Mouse (Mus musculus) lung, embryonic 15.5 days (tissue): ENCODE data around the gene Asb5. TPM values are rescaled to one million over a fixed set of nuclear protein-coding genes. Genes with fewer than 3 reads are reported as not detected.
A peak's percentile ranks its signal among the peaks of the same experiment; 100 is the strongest.
"Not testable (repeated sequence)": the region's sequence is repeated elsewhere in the genome, so short reads cannot be mapped to it uniquely, and the experiment has no call there.

Experiments used
- ATAC-seq: fragments of 200-750 bp; cut with Nextera tagmentation; 2 replicates; pipeline ENCODE4 v1.8.0; 2017; ENCODE audit warnings: moderate number of reproducible peaks, borderline replicate concordance; ENCODE audit not compliant: low FRiP score, low TSS enrichment; ENCODE audit errors: extremely low read depth
- H3K27ac ChIP-seq: fragments of 300-500 bp; sonication (generic); 2 replicates; pipeline ENCODE4 v1.5.1; 2015; ENCODE audit warnings: moderate library complexity, mild to moderate bottlenecking, inconsistent platforms
- H3K27me3 ChIP-seq: fragments of 300-500 bp; sonication (generic); 2 replicates; pipeline ENCODE4 v1.6.1; 2015; ENCODE audit warnings: inconsistent platforms
- H3K36me3 ChIP-seq: fragments of 300-500 bp; sonication (generic); 2 replicates; pipeline ENCODE4 v1.6.1; 2015; ENCODE audit warnings: inconsistent platforms
- H3K4me1 ChIP-seq: fragments of 300-500 bp; sonication (generic); 2 replicates; pipeline ENCODE4 v1.6.1; 2015; ENCODE audit warnings: inconsistent platforms
- H3K4me2 ChIP-seq: fragments of 300-500 bp; sonication (generic); 2 replicates; pipeline ENCODE4 v1.6.1; 2015; ENCODE audit warnings: inconsistent platforms, mild to moderate bottlenecking, moderate library complexity
- H3K4me3 ChIP-seq: fragments of 300-500 bp; sonication (generic); 2 replicates; pipeline ENCODE4 v1.5.1; 2015; ENCODE audit warnings: mild to moderate bottlenecking, inconsistent platforms
- H3K9ac ChIP-seq: fragments of 300-500 bp; sonication (generic); 2 replicates; pipeline ENCODE4 v1.6.1; 2015; ENCODE audit warnings: inconsistent platforms
- H3K9me3 ChIP-seq: fragments of 300-500 bp; sonication (generic); 2 replicates; pipeline ENCODE4 v1.6.1; 2016; ENCODE audit warnings: inconsistent platforms
- WGBS: fragments of 180-500 bp; shearing (Covaris S2); methylation state at CpG from one replicate; pipeline ENCODE4 v1.1.7; 2015; 5-methylcytosine and 5-hydroxymethylcytosine counted together
- polyA plus RNA-seq: library from polyadenylated mRNA; unstranded; fragments of >200 nt; fragmentation: Nextera tagmentation; extraction: Ambion mirVana; gene quantifications from 2 replicates; pipeline ENCODE4 v1.2.1, GENCODE M21; 2015

The Asb5 gene
- polyA plus RNA-seq, 1 experiment from 2014 or later, result 4.0 TPM

DNA sequence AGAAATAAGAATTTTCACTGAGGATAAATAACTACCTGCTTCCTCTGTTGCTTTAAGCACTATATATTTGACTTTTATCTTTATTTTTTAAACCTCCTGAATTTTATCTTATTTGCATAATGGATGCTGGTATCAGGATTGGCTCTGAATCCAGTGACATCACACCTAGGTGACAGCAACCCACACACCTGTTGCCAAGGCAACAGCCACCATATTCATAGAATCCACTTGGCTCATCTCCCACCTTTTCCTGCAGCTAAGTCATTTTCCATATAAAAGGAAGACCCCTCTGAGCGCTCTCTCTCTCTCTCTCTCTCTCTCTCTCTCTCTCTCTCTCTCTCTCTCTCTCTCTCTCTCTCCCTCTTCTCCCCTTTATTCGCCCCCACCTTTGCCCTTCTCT is 67.6 kb downstream of the Asb5 start:
- no peak overlapping the region for H3K4me3 ChIP-seq
- H3K27ac ChIP-seq, result no peak overlapping the region
- H3K9ac ChIP-seq, result no peak overlapping the region
- no peak overlapping the region for H3K4me2 ChIP-seq
- WGBS, result 71% methylated on average over 2 of the region's 2 CpGs
- H3K4me1 ChIP-seq, result peaks cover 3% of the 10 kb centered on the region; the same call in 1 of the 2 replicates
- H3K36me3 ChIP-seq, result no peaks in the 10 kb centered on the region
- no peaks in the 10 kb centered on the region for H3K27me3 ChIP-seq
- H3K9me3 ChIP-seq, result no peaks in the 10 kb centered on the region
- ATAC-seq, result no peak

- Histone ChIP-seq H3K9me3 (no peaks in the 10 kb centered on the region), H3K27ac (no peak overlapping the region), H3K36me3 (no peaks in the 10 kb centered on the region), H3K9ac (no peak overlapping the region), H3K27me3 (no peaks in the 10 kb centered on the region), H3K4me3 (no peak overlapping the region), H3K4me2 (no peak overlapping the region), H3K4me1 (peaks cover 3% of the 10 kb centered on the region; the same call in 1 of the 2 replicates)
- no peak for ATAC-seq
- WGBS, result 77% methylated on average over 2 of the region's 2 CpGs
Observed at GRCm38 (mm10) chr8:54597386-54597785, 68.0 kb downstream of the Asb5 start.

GRCm38 (mm10) chr8:54600671-54601251 is 71.4 kb downstream of the Asb5 start, which contains the start of gene Spata4:
TSS of gene Spata4 (plus strand) at chr8:54600781.
- 7% methylated on average over 21 of the region's 21 CpGs for whole genome bisulfite sequencing
- Histone ChIP-seq H3K36me3 (no peaks in the 10 kb centered on the region), H3K4me3 (peak within 1 kb of the TSS; percentile 18), H3K4me2 (peak within 1 kb of the TSS; percentile 54), H3K9ac (no peak within 1 kb of the TSS), H3K4me1 (peaks cover 3% of the 10 kb centered on the region; the same call in 1 of the 2 replicates), H3K27ac (no peak within 1 kb of the TSS), H3K27me3 (no peaks in the 10 kb centered on the region), H3K9me3 (no peaks in the 10 kb centered on the region)
- peak; percentile 89 for ATAC-seq

- WGBS, result 73% methylated on average over 4 of the region's 4 CpGs
Observed at GRCm38 (mm10) chr8:54603440-54603839, 74.1 kb downstream of the Asb5 start.

GRCm38 (mm10) chr8:54609336-54609735 is 80.0 kb downstream of the Asb5 start:
- H3K36me3 ChIP-seq, result no peaks in the 10 kb centered on the region
- H3K4me2 ChIP-seq, result no peak overlapping the region
- 51% methylated on average over 2 of the region's 2 CpGs for WGBS
- no peak for ATAC-seq
- no peak overlapping the region for H3K27ac ChIP-seq
- no peak overlapping the region for H3K4me3 ChIP-seq
- H3K4me1 ChIP-seq, result no peaks in the 10 kb centered on the region
- no peak overlapping the region for H3K9ac ChIP-seq
- H3K9me3 ChIP-seq, result no peaks in the 10 kb centered on the region
- no peaks in the 10 kb centered on the region for H3K27me3 ChIP-seq

More at GRCm38 (mm10) chr8:54603440-54603839, 74.1 kb downstream of the Asb5 start:
- Histone ChIP-seq H3K36me3 (no peaks in the 10 kb centered on the region), H3K9ac (no peak overlapping the region), H3K4me1 (peaks cover 3% of the 10 kb centered on the region; the same call in 1 of the 2 replicates), H3K27me3 (no peaks in the 10 kb centered on the region), H3K9me3 (no peaks in the 10 kb centered on the region), H3K27ac (no peak overlapping the region), H3K4me2 (no peak overlapping the region), H3K4me3 (no peak overlapping the region)
- ATAC-seq, result no peak

DNA sequence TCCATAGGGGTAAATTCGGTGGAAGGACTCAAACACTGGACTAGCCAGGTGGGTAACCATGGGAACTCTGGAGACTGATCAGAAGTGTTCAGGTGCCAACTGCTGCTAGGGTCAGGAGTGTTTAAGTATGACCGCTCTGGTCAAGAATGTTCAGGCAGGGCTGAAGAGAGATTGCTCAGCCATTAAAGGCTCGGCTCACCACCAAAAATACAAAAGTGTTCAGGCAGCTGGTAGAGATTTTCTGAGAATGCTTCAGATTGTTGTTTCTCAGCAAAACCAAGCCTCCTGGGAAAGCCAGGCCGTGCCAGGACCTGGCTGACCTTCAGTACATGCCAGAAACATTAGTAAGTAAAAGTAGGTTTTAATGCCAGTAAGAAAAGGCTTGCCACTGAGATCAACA is 80.9 kb downstream of the Asb5 start:
- H3K4me1 ChIP-seq, result no peaks in the 10 kb centered on the region
- H3K4me2 ChIP-seq, result no peak overlapping the region
- 0 out of 2 replicates have a peak overlapping the region, but pooled peaks have one; percentile 1 for H3K27ac ChIP-seq
- ATAC-seq, result peak; percentile 59; the same call in 1 of the 2 replicates
- no peaks in the 10 kb centered on the region for H3K9me3 ChIP-seq
- no peak overlapping the region for H3K4me3 ChIP-seq
- no peak overlapping the region for H3K9ac ChIP-seq
- H3K36me3 ChIP-seq, result no peaks in the 10 kb centered on the region
- WGBS, result 43% methylated on average over 4 of the region's 4 CpGs
- no peaks in the 10 kb centered on the region for H3K27me3 ChIP-seq

GRCm38 (mm10) chr8:54616710-54617109 is 87.3 kb downstream of the Asb5 start:
- not testable (repeated sequence) for H3K4me2 ChIP-seq, ATAC-seq, H3K36me3 ChIP-seq, H3K9me3 ChIP-seq, H3K27ac ChIP-seq, H3K27me3 ChIP-seq, H3K4me3 ChIP-seq, H3K9ac ChIP-seq, H3K4me1 ChIP-seq
- 78% methylated on average over 17 of the region's 17 CpGs for WGBS

Other genes with a start within 250 kb of the Asb5 start
- gene Spcs3, start 418 bp downstream of the Asb5 start, polyA plus RNA-seq, result 89.4 and 93.0 TPM in 2 replicates
- not detected in 2 replicates for gene Spata4, start 71.2 kb downstream of the Asb5 start, polyA plus RNA-seq